Comparison of ENCODE assay signal across 8 mouse cellular contexts in the genomic region with DNA sequence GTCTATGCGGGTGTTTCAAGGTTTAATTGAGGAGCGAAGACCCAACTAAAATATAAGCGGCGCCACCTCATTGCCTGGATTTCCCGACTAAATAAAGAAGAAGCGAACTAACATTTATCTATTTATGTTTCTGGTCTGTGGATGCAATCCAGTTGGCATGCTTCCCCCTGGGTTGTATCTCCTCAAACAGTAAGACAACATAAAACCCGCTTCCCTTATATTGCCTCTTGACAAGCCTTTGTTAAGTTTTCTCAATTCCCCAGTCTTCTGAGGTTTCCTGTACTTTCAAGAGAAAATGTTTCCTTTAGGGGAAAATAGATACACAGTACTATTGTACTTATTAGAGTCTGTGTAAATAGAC. TPM values are rescaled to one million over a fixed set of nuclear protein-coding genes. Genes with fewer than 3 reads are reported as not detected.
DNase-seq lines count a peak whose midpoint lies in the region; ATAC-seq lines count a peak whose summit lies in the region.

No protein-coding gene starts in this region.

- H3K27me3 ChIP-seq in neural tube, embryonic 11.5 days (ENCODE audit: control insufficient read depth, insufficient read depth, low read length) = no peaks in the 10 kb centered on the region
- no peaks in the 10 kb centered on the region for H3K27me3 ChIP-seq in intestine, embryonic 14.5 days (replicated peaks; ENCODE audit: control insufficient read depth, insufficient read depth, low read length)
- no peaks in the 10 kb centered on the region for H3K27me3 ChIP-seq in neural tube, embryonic 12.5 days (replicated peaks)

- DNase-seq in cerebellum, adult 9-10 months = peak; percentile 70
- no peak for DNase-seq in cerebellum, adult 18-20 months
- DNase-seq in neural tube, embryonic 11.5 days (ENCODE audit: low spot score) = no peak
- no peak for DNase-seq in neural tube, embryonic 10.5 days (ENCODE audit: extremely low spot score, low spot score)
- no peak for DNase-seq in intestine, embryonic 14.5 days (ENCODE audit: low spot score)
- no peak for DNase-seq in gastrocnemius, postnatal 25 days
- DNase-seq in frontal cortex, postnatal 10 days (ENCODE audit: low spot score in 2 of 2) = no peak

- peak overlapping the region; percentile 76; the same call in 1 of the 2 replicates for H3K9ac ChIP-seq in neural tube, embryonic 11.5 days (ENCODE audit: low read length)
- peak overlapping the region; percentile 85; the same call in 1 of the 2 replicates for H3K9ac ChIP-seq in intestine, embryonic 14.5 days (ENCODE audit: low read length)
- H3K9ac ChIP-seq in neural tube, embryonic 12.5 days = no peak overlapping the region

- peaks cover 18% of the 10 kb centered on the region for H3K4me1 ChIP-seq in neural tube, embryonic 11.5 days (ENCODE audit: control insufficient read depth, insufficient read depth, low read length)
- peaks cover 30% of the 10 kb centered on the region for H3K4me1 ChIP-seq in intestine, embryonic 14.5 days (replicated peaks; ENCODE audit: control insufficient read depth, insufficient read depth, low read length)
- H3K4me1 ChIP-seq in neural tube, embryonic 12.5 days = peaks cover 36% of the 10 kb centered on the region

- no peaks in the 10 kb centered on the region for H3K36me3 ChIP-seq in neural tube, embryonic 11.5 days (ENCODE audit: control insufficient read depth, insufficient read depth, low read length)
- H3K36me3 ChIP-seq in intestine, embryonic 14.5 days (ENCODE audit: control insufficient read depth, insufficient read depth, low read length) = peaks cover 23% of the 10 kb centered on the region
- H3K36me3 ChIP-seq in neural tube, embryonic 12.5 days = peaks cover 12% of the 10 kb centered on the region

- peak overlapping the region; percentile 71 for H3K4me3 ChIP-seq in neural tube, embryonic 11.5 days (ENCODE audit: low read depth, low read length)
- peak overlapping the region; percentile 91 for H3K4me3 ChIP-seq in intestine, embryonic 14.5 days (ENCODE audit: low read depth, low read length)
- H3K4me3 ChIP-seq in neural tube, embryonic 12.5 days = peak overlapping the region; percentile 82

- no peak for ATAC-seq in neural tube, embryonic 11.5 days (ENCODE audit: insufficient read depth, low FRiP score, low TSS enrichment)
- no peak for ATAC-seq in intestine, embryonic 14.5 days (replicated peaks; ENCODE audit: low FRiP score, low TSS enrichment, low read depth)
- no peak for ATAC-seq in neural tube, embryonic 12.5 days (ENCODE audit: low FRiP score, low read depth)

- H3K9me3 ChIP-seq in neural tube, embryonic 11.5 days (ENCODE audit: control insufficient read depth, low read length) = no peaks in the 10 kb centered on the region
- H3K9me3 ChIP-seq in intestine, embryonic 14.5 days (ENCODE audit: control insufficient read depth, low read length) = no peaks in the 10 kb centered on the region
- no peaks in the 10 kb centered on the region for H3K9me3 ChIP-seq in neural tube, embryonic 12.5 days

- WGBS in neural tube, embryonic 11.5 days = 43% methylated on average over 7 of the region's 7 CpGs
- WGBS in intestine, embryonic 14.5 days = 47% methylated on average over 7 of the region's 7 CpGs
- 48% methylated on average over 7 of the region's 7 CpGs for WGBS in neural tube, embryonic 12.5 days

- H3K4me2 ChIP-seq in neural tube, embryonic 11.5 days (ENCODE audit: low read depth) = peak overlapping the region; percentile 86
- peak overlapping the region; percentile 70 for H3K4me2 ChIP-seq in intestine, embryonic 14.5 days (ENCODE audit: low read length)
- peak overlapping the region; percentile 92 for H3K4me2 ChIP-seq in neural tube, embryonic 12.5 days (replicated peaks)

- no peak overlapping the region for H3K27ac ChIP-seq in neural tube, embryonic 11.5 days (ENCODE audit: low read depth, low read length)
- H3K27ac ChIP-seq in intestine, embryonic 14.5 days (ENCODE audit: low read depth) = peak overlapping the region; percentile 90; the same call in 1 of the 2 replicates
- no peak overlapping the region for H3K27ac ChIP-seq in neural tube, embryonic 12.5 days

RNA-seq across cellular contexts. Expression of gene Psmb1, which starts 0.8 kb away (rescaled TPM):
- polyA plus RNA-seq in neural tube, embryonic 11.5 days (2014; fragmentation: Nextera tagmentation; extraction: Ambion mirVana) = 287 and 288 TPM in 2 replicates
- 265 and 270 TPM in 2 replicates for polyA plus RNA-seq in intestine, embryonic 14.5 days (2014; fragmentation: Nextera tagmentation; extraction: Ambion mirVana)
- 248 and 252 TPM in 2 replicates for polyA plus RNA-seq in neural tube, embryonic 12.5 days (2016; fragmentation: Nextera tagmentation; extraction: Ambion mirVana)
- total RNA-seq in gastrocnemius, postnatal 25 days (2021) = 100 to 1,000 TPM in 1 of 2 experiments, 10 to 100 TPM in 1; 84.4 to 104 TPM

RNA-seq across cellular contexts. Expression of gene Tbp, which starts 1.0 kb away (rescaled TPM):
- polyA plus RNA-seq in neural tube, embryonic 11.5 days (2014; fragmentation: Nextera tagmentation; extraction: Ambion mirVana) = 84.7 TPM in 2 replicates
- 52.4 and 56.8 TPM in 2 replicates for polyA plus RNA-seq in intestine, embryonic 14.5 days (2014; fragmentation: Nextera tagmentation; extraction: Ambion mirVana)
- polyA plus RNA-seq in neural tube, embryonic 12.5 days (2016; fragmentation: Nextera tagmentation; extraction: Ambion mirVana) = 56.1 and 60.4 TPM in 2 replicates
- total RNA-seq in gastrocnemius, postnatal 25 days (2021) = 1 to 10 TPM; 7.0 to 7.7 TPM

RNA-seq across cellular contexts. Expression of gene Pdcd2, which starts 28.4 kb away (rescaled TPM):
- 54.9 and 57.9 TPM in 2 replicates for polyA plus RNA-seq in neural tube, embryonic 11.5 days (2014; fragmentation: Nextera tagmentation; extraction: Ambion mirVana)
- polyA plus RNA-seq in intestine, embryonic 14.5 days (2014; fragmentation: Nextera tagmentation; extraction: Ambion mirVana) = 42.9 and 48.6 TPM in 2 replicates
- 66.3 and 70.3 TPM in 2 replicates for polyA plus RNA-seq in neural tube, embryonic 12.5 days (2016; fragmentation: Nextera tagmentation; extraction: Ambion mirVana)
- total RNA-seq in gastrocnemius, postnatal 25 days (2021) = 10 to 100 TPM; 12.5 to 16.0 TPM
